Mouse (Mus musculus): ENCODE measurements around the gene Dnajb3.

Dnajb3 gene

DNA sequence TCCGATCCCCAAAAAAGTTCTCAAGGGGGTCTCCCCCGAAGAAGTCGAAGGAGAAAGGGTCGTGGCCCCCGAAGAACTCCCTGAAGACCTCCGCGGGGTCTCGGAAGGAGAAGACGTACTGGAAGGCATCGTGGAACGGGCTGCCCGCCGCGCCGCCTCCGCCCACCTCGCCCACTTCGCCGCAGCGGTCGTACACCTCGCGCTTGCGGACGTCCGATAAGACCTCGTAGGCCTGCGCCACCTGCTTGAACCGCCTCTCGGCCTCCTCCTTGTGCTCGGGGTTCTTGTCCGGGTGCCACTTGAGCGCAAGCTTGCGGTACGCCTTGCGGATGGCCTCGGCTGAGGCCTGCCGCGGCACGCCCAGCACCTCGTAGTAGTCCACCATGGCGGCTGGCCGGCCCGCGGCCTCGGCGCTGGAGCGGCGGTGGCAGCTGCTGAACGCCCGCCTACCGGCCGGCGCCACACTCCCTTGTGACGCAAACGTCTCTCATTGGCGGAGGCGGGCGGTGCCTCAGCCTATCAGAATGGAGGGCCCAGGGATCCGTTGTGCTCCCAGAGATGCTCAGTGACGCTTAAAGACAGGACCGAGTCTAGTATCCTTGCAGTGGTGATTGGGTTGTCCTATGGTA lies at the start of gene Dnajb3:
Gene Dnajb3 (minus strand): TSS at position 489 of the 629 bp plus-strand sequence.
- no peak for DNase-seq (ENCODE audit: low read depth in 2 of 2, low spot score in 2 of 2)

- DNase-seq (ENCODE audit: low read depth in 2 of 2, low spot score in 2 of 2), result no peak
These were observed 49.3 kb upstream of the Dnajb3 start for GRCm38 (mm10) chr1:88254793-88255465.

DNA sequence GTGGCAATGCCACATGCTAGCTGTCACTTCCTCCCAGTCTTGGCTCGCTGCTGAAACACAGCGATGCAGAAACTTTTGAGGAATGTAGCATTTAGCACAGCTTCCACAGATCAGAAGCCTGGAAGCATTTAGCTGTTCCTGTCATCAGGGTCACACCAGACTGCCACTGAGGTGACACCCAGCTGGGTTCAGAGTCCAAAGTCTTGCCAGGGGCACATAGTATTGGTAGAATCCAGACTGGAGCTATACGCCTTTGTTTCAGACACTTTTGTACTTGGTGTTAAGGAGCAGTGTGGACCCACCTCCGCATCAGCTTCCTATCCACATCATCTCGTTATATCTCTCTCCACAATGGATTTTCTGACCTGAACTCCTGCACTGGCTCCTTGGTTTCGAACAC lies 48.0 kb upstream of the Dnajb3 start:
- no peak for DNase-seq (ENCODE audit: low read depth in 2 of 2, low spot score in 2 of 2)

DNA sequence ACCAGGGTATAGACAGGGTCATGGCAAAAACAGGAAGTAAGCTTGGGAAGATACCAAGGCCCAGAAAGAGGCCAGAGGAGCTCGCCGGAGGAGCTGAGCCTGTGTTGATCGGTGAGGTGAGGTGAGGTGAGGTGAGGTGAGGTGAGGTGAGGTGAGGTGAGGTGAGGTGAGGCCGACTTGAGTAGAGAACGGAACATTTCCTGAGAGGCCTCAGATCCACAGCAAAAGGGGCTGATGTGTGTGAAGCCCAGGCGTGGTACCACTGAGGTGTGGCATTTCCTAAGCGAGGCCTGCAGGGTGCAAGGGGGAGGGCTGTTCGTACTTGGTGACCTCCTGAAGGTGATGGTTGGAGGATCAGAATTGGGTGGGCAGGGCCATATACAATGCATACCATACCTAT lies 47.5 kb upstream of the Dnajb3 start:
- no peak for DNase-seq (ENCODE audit: low read depth in 2 of 2, low spot score in 2 of 2)

DNA sequence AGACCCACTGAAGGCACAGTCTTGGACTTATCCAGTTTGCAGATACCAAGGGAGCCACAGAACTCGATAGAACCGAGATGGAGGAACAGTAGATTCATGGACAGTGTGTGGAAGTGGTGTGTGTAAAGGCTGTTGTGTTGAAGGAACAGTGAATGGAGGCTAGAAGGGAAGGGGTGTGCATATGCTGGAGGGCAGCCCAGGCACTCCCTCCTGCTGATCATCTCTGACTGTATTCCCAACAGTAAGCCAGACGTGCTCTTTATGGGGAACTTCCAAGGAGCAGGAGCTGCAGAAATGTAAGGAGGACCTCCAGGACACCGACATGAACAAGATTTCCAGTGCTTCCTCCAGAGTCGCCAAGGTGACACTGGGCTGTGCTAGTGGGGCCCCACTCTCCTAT lies 44.4 kb upstream of the Dnajb3 start:
- DNase-seq (ENCODE audit: low read depth in 2 of 2, low spot score in 2 of 2), result no peak

GRCm38 (mm10) chr1:88249596-88249995 lies 44.0 kb upstream of the Dnajb3 start:
- DNase-seq (ENCODE audit: low read depth in 2 of 2, low spot score in 2 of 2), result no peak

DNA sequence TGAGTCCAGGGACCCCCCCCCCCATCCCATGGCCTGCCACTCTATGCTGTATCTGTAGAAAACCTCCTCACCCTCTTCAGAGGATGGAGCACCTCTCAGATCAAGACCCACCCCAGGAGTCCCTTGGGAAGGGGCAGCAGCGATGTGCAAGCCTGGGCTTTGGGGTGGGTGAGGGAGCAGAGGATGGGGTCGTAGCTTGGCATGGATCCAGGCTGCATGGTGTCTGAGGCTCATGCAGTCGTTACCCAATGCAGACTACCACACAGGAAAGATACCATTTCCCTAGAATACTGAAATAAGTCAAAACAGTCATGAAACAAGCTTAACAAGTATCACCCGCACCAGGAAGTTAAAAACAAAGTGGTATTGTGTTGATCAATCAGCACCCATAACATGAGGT lies 43.1 kb upstream of the Dnajb3 start:
- no peak for DNase-seq (ENCODE audit: low read depth in 2 of 2, low spot score in 2 of 2)

DNA sequence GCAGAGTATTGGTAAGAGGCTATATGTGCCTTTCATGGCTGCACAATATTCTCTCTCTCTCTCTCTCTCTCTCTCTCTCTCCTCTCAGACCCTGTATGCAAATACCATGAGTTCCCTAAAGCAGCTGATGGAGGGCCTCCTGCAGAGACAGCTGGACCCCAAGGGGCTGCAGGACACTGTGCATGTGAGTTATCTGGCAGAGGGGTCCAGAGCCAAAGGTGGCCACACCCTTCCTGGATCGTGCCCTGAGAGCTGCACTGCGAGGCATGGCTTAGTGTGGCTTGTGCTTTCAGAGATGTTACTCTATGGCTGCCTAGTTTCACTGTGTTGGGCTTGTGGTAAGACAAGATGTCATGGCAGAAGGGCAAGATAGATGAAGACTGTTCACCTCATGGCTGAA lies 42.1 kb upstream of the Dnajb3 start:
- no peak for DNase-seq (ENCODE audit: low read depth in 2 of 2, low spot score in 2 of 2)

DNA sequence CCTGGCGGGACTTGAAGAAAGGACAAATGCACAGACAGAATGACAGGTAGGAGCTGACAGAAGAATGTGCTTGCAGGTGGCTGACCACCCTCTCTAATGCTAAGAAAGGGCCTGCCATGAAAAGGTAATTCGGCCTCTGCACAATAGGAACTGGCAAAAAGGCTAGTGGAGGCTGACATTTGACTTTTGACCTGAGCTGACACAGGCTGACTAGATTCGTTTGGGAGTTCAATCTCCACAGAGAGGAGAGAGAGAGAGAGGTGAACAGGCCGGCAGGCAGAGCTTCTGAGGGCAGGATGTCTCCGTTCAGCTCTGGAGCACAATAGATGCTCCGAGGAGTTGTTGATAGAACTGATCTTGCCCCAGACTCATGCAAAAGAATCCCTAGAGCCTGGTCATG lies 40.8 kb upstream of the Dnajb3 start:
- no peak for DNase-seq (ENCODE audit: low read depth in 2 of 2, low spot score in 2 of 2)

DNA sequence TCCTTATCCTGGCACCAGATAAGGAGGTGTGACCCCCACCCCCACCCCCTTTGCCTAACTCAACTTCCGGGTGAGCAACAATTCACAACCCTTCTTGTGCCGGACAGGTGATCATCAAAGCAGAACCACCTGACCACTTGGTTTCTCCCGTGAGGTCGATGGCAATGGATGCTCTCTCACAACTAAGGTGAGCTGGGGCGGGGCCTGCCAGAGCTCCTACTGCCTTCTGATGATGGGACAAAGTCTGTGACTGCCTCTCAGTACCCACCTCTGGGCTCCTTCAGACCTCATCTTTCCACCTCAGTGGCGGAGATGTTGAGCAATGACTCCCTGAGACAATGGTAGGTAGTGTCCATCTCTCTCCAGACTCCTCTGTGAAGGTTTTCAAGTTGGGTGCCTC lies 40.3 kb upstream of the Dnajb3 start:
- no peak for DNase-seq (ENCODE audit: low read depth in 2 of 2, low spot score in 2 of 2)

GRCm38 (mm10) chr1:88243861-88244260 lies 38.3 kb upstream of the Dnajb3 start:
- DNase-seq (ENCODE audit: low read depth in 2 of 2, low spot score in 2 of 2), result no peak

DNA sequence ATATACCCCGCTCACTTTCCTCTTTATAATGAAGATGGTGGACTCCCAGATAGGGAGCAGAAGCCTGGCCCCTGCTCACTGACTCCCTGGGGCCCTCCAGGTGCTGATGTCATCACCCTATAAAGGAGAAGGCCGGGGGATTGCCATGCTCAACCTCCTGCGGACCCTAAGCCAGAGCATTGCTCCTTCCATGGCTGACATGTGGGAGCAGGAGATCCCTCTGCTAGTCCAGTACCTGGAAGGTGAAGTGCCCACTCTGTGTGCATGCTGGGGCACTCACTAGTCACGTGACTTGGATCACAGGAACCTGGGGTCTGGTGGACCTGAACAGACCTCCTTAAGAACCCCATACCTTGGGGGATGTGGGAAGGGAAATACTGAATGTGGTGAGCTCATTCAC lies 35.0 kb upstream of the Dnajb3 start:
- DNase-seq (ENCODE audit: low read depth in 2 of 2, low spot score in 2 of 2), result no peak

DNA sequence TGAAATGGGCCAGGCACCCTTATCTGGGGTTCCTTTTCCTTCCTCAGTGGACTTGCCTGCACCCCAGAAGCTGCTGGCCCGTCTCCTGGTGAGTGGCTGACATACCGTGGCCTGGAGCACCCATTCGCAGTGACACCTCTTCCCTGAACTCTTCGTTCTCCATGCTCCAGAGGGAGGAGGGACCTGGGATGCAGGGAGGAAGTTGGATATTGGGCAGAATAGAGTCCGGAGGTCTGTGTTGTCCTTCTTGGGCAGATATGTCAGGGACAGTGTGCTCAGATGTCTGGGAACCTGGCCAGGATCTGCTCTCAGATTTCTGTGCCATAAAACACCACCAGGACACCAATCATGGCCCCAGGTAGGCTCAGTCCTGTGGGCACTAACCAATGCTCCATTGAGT lies 34.5 kb upstream of the Dnajb3 start:
- DNase-seq (ENCODE audit: low read depth in 2 of 2, low spot score in 2 of 2), result no peak

GRCm38 (mm10) chr1:88238771-88239170 lies 33.2 kb upstream of the Dnajb3 start:
- no peak for DNase-seq (ENCODE audit: low read depth in 2 of 2, low spot score in 2 of 2)

- DNase-seq (ENCODE audit: low read depth in 2 of 2, low spot score in 2 of 2), result no peak
These were observed 31.7 kb upstream of the Dnajb3 start for GRCm38 (mm10) chr1:88237311-88237710.

DNA sequence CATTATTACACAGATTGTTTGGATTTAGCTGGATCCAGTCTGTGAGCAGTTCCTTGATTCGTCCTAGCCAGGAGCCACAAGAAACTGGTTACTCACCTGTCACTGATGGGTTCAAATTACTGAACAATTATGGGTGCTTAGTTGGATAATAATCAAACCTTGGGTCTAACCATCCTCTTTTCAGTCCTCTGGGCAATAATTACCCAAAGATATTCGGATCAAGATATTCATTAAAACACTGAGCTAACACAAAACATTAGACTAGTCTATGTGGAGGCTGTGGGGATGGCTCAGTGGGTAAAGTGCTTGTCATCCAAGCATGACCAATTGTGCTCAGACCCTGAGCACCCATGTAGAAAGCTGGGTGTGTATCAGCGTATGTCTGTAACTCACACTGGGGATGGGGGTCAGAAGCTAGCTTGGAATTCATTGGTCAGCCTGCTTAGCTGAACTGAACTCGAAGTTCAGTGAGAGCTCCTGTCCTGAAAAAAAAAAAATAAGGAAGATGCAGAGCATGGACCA lies 30.4 kb upstream of the Dnajb3 start:
- no peak for DNase-seq (ENCODE audit: low read depth in 2 of 2, low spot score in 2 of 2)

DNA sequence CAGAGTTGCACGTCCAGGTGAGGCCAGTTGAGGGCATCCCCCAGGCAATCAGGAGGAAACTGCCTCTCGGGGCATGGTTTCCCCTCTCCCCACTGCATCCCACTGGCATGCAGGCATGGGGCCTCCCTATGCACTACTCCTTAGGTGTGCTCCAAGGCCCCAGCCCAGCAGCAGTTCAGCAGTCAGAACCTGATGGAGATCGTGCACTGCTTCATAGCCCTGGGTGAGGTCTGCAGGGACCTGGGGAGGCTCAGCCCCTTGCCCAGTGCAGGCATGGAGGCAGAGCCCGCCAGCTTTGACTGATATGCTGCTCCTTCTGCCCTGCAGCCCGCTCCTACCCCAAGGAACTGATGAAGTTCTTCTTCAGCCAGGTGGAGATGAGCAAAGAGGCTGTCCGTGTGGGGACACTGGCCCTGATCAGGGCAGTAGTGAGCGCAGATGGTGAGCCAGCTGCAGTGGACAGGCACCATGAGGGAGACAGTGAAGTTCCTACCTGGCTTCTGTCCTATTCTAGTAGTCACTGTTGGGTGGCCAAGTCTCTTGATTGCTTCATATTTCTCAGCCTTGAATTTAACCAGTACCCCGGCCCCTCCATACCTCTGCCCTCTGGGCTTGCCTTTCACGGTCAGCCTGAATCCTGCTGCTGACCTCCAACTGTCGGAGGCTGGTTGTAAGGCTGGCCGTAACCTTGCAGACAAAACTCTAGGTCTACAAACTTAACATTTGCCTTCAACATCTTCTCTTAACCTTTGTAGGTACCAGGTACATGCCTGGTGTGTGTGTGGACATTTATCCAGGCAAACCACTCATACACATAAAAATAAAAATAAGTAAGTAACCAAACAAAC lies 29.7 kb upstream of the Dnajb3 start:
- no peak for DNase-seq (ENCODE audit: low read depth in 2 of 2, low spot score in 2 of 2)

GRCm38 (mm10) chr1:88234646-88235045 lies 29.1 kb upstream of the Dnajb3 start:
- DNase-seq (ENCODE audit: low read depth in 2 of 2, low spot score in 2 of 2), result no peak

GRCm38 (mm10) chr1:88234248-88234610 lies 28.6 kb upstream of the Dnajb3 start:
- no peak for DNase-seq (ENCODE audit: low read depth in 2 of 2, low spot score in 2 of 2)

DNA sequence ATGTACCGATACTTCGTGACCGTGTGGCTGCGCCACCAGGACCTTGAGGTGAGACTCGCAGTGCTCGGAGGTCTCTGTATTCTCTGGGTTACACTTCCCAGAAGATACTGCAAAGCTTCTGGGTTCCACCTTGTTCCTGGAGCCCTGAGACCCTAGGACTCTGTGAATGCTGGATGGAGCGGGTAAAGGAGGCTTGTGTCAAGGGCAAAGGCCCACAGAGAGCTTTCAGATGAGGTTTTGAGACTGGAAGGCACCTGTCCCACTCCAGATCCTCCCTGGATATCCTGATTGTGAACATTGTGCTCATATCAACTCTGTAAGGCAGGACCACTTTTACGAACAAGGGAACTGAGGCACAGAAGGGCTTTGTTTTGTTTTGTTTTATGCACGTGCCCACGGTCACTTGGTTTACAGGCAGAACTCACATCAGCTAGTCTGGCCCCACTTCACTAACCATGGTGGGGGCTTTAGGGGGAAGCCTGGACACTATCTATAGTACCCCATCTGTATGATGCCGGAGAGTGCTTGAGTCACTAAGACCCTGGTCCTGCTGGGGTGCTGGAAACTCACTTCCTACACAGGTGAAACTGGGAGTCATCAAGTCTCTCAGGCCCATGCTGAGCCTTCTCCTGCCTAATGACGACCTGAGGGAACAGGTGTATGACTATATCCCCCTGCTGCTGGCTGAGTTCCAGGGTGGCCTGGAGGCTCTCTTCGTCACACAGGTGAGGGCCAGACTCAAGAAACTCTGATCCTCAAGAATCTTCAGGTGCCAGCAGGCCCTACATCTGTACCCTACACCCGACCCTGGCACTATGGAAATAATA lies 28.1 kb upstream of the Dnajb3 start:
- no peak for DNase-seq (ENCODE audit: low read depth in 2 of 2, low spot score in 2 of 2)
